Mouse (Mus musculus): Measurements from ENCODE around the gene Gng7. TPM values are rescaled to one million over a fixed set of nuclear protein-coding genes. Genes with fewer than 3 reads are reported as not detected.

Gng7 gene
- polyA plus RNA-seq, 1 experiment from 2014 or later = 1.2 TPM

GRCm38 (mm10) chr10:80929299-80930226 is 85.2 kb downstream of the Gng7 start, which contains the start of gene Gadd45b:
Gene Gadd45b, plus strand, starts transcription at chr10:80930073.
- no peaks in the 10 kb centered on the region for H3K9me3 ChIP-seq (ENCODE audit: control insufficient read depth)
- no peaks in the 10 kb centered on the region for H3K27me3 ChIP-seq (replicated peaks; ENCODE audit: control insufficient read depth, insufficient read depth, low read length)
- H3K4me1 ChIP-seq (replicated peaks; ENCODE audit: control insufficient read depth, insufficient read depth, low read length) = peaks cover 23% of the 10 kb centered on the region; the same call in 1 of the 2 replicates
- H3K27ac ChIP-seq (ENCODE audit: low read depth, low read length) = peak within 1 kb of the TSS; percentile 79
- no peak for TF ChIP-seq CTCF (IDR thresholded peaks at IDR 0.05; ENCODE audit: low read depth)
- H3K9ac ChIP-seq (ENCODE audit: low read depth, low read length) = peak within 1 kb of the TSS; percentile 60
- H3K4me3 ChIP-seq (ENCODE audit: low read depth, low read length) = peak within 1 kb of the TSS; percentile 78
- no peaks in the 10 kb centered on the region for H3K36me3 ChIP-seq (ENCODE audit: control insufficient read depth, insufficient read depth)
- H3K4me2 ChIP-seq (replicated peaks; ENCODE audit: low read depth) = peak within 1 kb of the TSS; percentile 88
- under 1% methylated on average over 56 of the region's 56 CpGs for WGBS
- ATAC-seq = peak; percentile 83

- H3K4me1 ChIP-seq (replicated peaks; ENCODE audit: control insufficient read depth, insufficient read depth, low read length) = peaks cover 20% of the 10 kb centered on the region; the same call in 1 of the 2 replicates
- H3K9me3 ChIP-seq (ENCODE audit: control insufficient read depth) = no peaks in the 10 kb centered on the region
- 0% methylated on average over 45 of the region's 48 CpGs for WGBS
- ATAC-seq = peak; percentile 58
- TF ChIP-seq CTCF (IDR thresholded peaks at IDR 0.05; ENCODE audit: low read depth) = peak; percentile 94
- H3K27ac ChIP-seq (ENCODE audit: low read depth, low read length) = peak overlapping the region; percentile 79
- peak overlapping the region; percentile 45; the same call in 1 of the 2 replicates for H3K9ac ChIP-seq (ENCODE audit: low read depth, low read length)
- H3K4me2 ChIP-seq (replicated peaks; ENCODE audit: low read depth) = peak overlapping the region; percentile 88
- no peaks in the 10 kb centered on the region for H3K36me3 ChIP-seq (ENCODE audit: control insufficient read depth, insufficient read depth)
- H3K27me3 ChIP-seq (replicated peaks; ENCODE audit: control insufficient read depth, insufficient read depth, low read length) = no peaks in the 10 kb centered on the region
- peak overlapping the region; percentile 41 for H3K4me3 ChIP-seq (ENCODE audit: low read depth, low read length)
These were observed 86.0 kb downstream of the Gng7 start for GRCm38 (mm10) chr10:80928586-80929298.

GRCm38 (mm10) chr10:80925472-80925871 is 89.3 kb downstream of the Gng7 start:
- H3K4me3 ChIP-seq (ENCODE audit: low read depth, low read length) = no peak overlapping the region
- no peaks in the 10 kb centered on the region for H3K36me3 ChIP-seq (ENCODE audit: control insufficient read depth, insufficient read depth)
- H3K27ac ChIP-seq (ENCODE audit: low read depth, low read length) = no peak overlapping the region
- H3K9me3 ChIP-seq (ENCODE audit: control insufficient read depth) = no peaks in the 10 kb centered on the region
- H3K4me2 ChIP-seq (replicated peaks; ENCODE audit: low read depth) = no peak overlapping the region
- WGBS = 41% methylated on average over 3 of the region's 3 CpGs
- H3K4me1 ChIP-seq (replicated peaks; ENCODE audit: control insufficient read depth, insufficient read depth, low read length) = no peaks in the 10 kb centered on the region
- no peak for ATAC-seq
- no peaks in the 10 kb centered on the region for H3K27me3 ChIP-seq (replicated peaks; ENCODE audit: control insufficient read depth, insufficient read depth, low read length)
- no peak overlapping the region for H3K9ac ChIP-seq (ENCODE audit: low read depth, low read length)
- TF ChIP-seq CTCF (IDR thresholded peaks at IDR 0.05; ENCODE audit: low read depth) = no peak

- H3K9ac ChIP-seq (ENCODE audit: low read depth, low read length) = no peak overlapping the region
- no peaks in the 10 kb centered on the region for H3K9me3 ChIP-seq (ENCODE audit: control insufficient read depth)
These were observed 92.8 kb downstream of the Gng7 start for GRCm38 (mm10) chr10:80921923-80922322.

GRCm38 (mm10) chr10:80917779-80918434 is 96.8 kb downstream of the Gng7 start, which contains the start of gene Lmnb2:
Gene Lmnb2, minus strand, starts transcription at chr10:80918245.
- ATAC-seq = 0 out of 2 replicates have a peak, but pooled peaks have one; percentile 2
- peak; percentile 31 for TF ChIP-seq CTCF (IDR thresholded peaks at IDR 0.05; ENCODE audit: low read depth)
- H3K4me3 ChIP-seq (ENCODE audit: low read depth, low read length) = peak within 1 kb of the TSS; percentile 83
- H3K27ac ChIP-seq (ENCODE audit: low read depth, low read length) = peak within 1 kb of the TSS; percentile 71
- WGBS = under 1% methylated on average over 61 of the region's 61 CpGs
- peak within 1 kb of the TSS; percentile 66 for H3K9ac ChIP-seq (ENCODE audit: low read depth, low read length)
- H3K9me3 ChIP-seq (ENCODE audit: control insufficient read depth) = no peaks in the 10 kb centered on the region
- H3K4me2 ChIP-seq (replicated peaks; ENCODE audit: low read depth) = peak within 1 kb of the TSS; percentile 93
- H3K4me1 ChIP-seq (replicated peaks; ENCODE audit: control insufficient read depth, insufficient read depth, low read length) = peaks cover 6% of the 10 kb centered on the region; the same call in 1 of the 2 replicates
- H3K27me3 ChIP-seq (replicated peaks; ENCODE audit: control insufficient read depth, insufficient read depth, low read length) = no peaks in the 10 kb centered on the region
- no peaks in the 10 kb centered on the region; the same call in 1 of the 2 replicates for H3K36me3 ChIP-seq (ENCODE audit: control insufficient read depth, insufficient read depth)

More at GRCm38 (mm10) chr10:80921923-80922322, 92.8 kb downstream of the Gng7 start:
- Histone ChIP-seq H3K4me3 (ENCODE audit: low read depth, low read length) (peak overlapping the region; percentile 33), H3K27ac (ENCODE audit: low read depth, low read length) (no peak overlapping the region), H3K4me2 (replicated peaks; ENCODE audit: low read depth) (peak overlapping the region; percentile 55), H3K36me3 (ENCODE audit: control insufficient read depth, insufficient read depth) (no peaks in the 10 kb centered on the region), H3K4me1 (replicated peaks; ENCODE audit: control insufficient read depth, insufficient read depth, low read length) (no peaks in the 10 kb centered on the region), H3K27me3 (replicated peaks; ENCODE audit: control insufficient read depth, insufficient read depth, low read length) (no peaks in the 10 kb centered on the region)
- no peak for ATAC-seq
- TF ChIP-seq CTCF (IDR thresholded peaks at IDR 0.05; ENCODE audit: low read depth) = no peak
- 17% methylated on average over 16 of the region's 16 CpGs for whole genome bisulfite sequencing
